Mouse (Mus musculus) limb, embryonic 12.5 days (tissue): ENCODE results near the gene Pla2g16. TPM values are rescaled to one million over a fixed set of nuclear protein-coding genes. Genes with fewer than 3 reads are reported as not detected.

Experiments used
- ATAC-seq: fragments of 200-750 bp; cut with Nextera tagmentation; 2 replicates; pipeline ENCODE4 v1.8.0; 2017; ENCODE audit warnings: low read depth, moderate TSS enrichment; ENCODE audit not compliant: insufficient number of reproducible peaks, insufficient read depth, low FRiP score, low TSS enrichment
- H3K27ac ChIP-seq: fragments of 300-500 bp; sonication (generic); 2 replicates; pipeline ENCODE4 v1.5.1; 2016; ENCODE audit warnings: mild to moderate bottlenecking, moderate library complexity
- H3K27me3 ChIP-seq: fragments of 300-500 bp; sonication (generic); 2 replicates; pipeline ENCODE4 v1.6.1; 2016; ENCODE audit warnings: mild to moderate bottlenecking, moderate library complexity
- H3K36me3 ChIP-seq: fragments of 300-500 bp; sonication (generic); 2 replicates; pipeline ENCODE4 v1.6.1; 2016; ENCODE audit warnings: mild to moderate bottlenecking, moderate library complexity
- H3K4me1 ChIP-seq: fragments of 300-500 bp; sonication (generic); replicated peaks from 2 replicates; pipeline ENCODE4 v1.6.1; 2016
- H3K4me2 ChIP-seq: fragments of 300-500 bp; sonication (generic); 2 replicates; pipeline ENCODE4 v1.6.1; 2016; ENCODE audit warnings: mild to moderate bottlenecking, moderate library complexity
- H3K4me3 ChIP-seq: fragments of 300-500 bp; sonication (generic); replicated peaks from 2 replicates; pipeline ENCODE4 v1.5.1; 2016; ENCODE audit warnings: mild to moderate bottlenecking
- H3K9ac ChIP-seq: fragments of 300-500 bp; sonication (generic); replicated peaks from 2 replicates; pipeline ENCODE4 v1.6.1; 2016; ENCODE audit warnings: mild to moderate bottlenecking, moderate library complexity
- H3K9me3 ChIP-seq: fragments of 300-500 bp; sonication (generic); 2 replicates; pipeline ENCODE4 v1.6.1; 2016; ENCODE audit warnings: mild to moderate bottlenecking, moderate library complexity
- WGBS: fragments of 180-500 bp; shearing (Covaris S2); methylation state at CpG from one replicate; pipeline ENCODE4 v1.1.7; 2016; 5-methylcytosine and 5-hydroxymethylcytosine counted together
- polyA plus RNA-seq: library from polyadenylated mRNA; unstranded; fragments of >200 nt; fragmentation: Nextera tagmentation; extraction: Ambion mirVana; gene quantifications from 2 replicates; pipeline ENCODE4 v1.2.1, GENCODE M21; 2016

Pla2g16 gene
- polyA plus RNA-seq, 1 experiment from 2014 or later, result 7.4 TPM

DNA sequence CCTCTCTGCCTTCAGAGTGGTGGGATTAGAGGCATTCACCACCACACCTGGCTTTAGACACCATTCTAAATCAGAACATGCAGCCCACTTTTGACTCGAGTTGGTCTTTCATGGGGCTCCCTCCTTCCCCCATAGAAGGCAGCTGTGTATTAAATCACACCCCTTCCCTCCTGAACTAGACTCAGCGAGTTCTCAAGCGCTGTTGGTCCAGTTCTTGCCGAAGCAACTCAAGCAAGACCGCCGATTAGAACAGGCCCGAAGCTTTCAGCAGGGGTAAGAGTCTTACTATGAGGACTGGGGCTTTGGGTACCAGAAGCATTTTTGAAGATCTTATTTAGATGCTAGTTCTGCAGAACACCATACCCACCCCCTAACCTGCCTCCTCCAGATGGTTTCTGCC, 55.9 kb downstream of the Pla2g16 start:
- H3K27ac ChIP-seq, result no peak overlapping the region
- no peak for ATAC-seq
- H3K4me2 ChIP-seq, result no peak overlapping the region
- peaks cover 11% of the 10 kb centered on the region; the same call in 1 of the 2 replicates for H3K4me1 ChIP-seq
- no peak overlapping the region for H3K9ac ChIP-seq
- peaks cover 22% of the 10 kb centered on the region for H3K27me3 ChIP-seq
- H3K36me3 ChIP-seq, result no peaks in the 10 kb centered on the region
- no peaks in the 10 kb centered on the region for H3K9me3 ChIP-seq
- no peak overlapping the region for H3K4me3 ChIP-seq
- 80% methylated on average over 7 of the region's 7 CpGs for WGBS

DNA sequence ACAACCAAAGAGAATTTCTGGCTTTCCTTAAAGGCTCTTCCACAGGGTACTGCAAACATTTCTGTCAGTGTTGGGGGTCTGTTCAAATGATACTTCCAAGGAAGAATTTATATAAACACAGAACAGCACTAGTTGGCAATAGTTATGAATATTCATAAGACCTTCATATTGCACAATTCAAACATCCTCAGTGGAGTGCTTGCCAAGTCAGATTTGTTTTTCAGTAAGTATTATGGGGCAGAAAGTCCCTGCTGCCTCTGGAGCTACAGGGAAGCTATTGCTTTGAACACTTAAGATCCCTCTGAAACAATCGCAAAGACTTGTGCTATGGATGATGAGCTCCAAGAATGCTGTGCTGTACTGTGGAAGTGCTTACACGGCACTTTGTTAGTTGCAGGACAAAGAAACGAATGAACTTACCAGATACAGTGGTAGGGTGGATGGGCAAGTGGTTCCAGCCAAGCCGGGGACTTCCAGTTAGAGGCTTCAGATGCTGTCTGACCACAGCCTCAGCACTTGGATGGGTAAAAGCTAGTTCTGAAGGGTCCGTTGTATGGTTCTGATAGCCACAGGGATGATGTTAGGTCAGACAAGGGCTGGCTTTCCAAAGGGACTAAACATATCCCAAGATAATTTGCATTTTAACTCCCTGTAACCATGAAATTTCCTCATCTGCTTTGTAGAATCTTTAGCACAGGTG, 59.1 kb downstream of the Pla2g16 start:
- H3K4me1 ChIP-seq, result peaks cover 11% of the 10 kb centered on the region; the same call in 1 of the 2 replicates

DNA sequence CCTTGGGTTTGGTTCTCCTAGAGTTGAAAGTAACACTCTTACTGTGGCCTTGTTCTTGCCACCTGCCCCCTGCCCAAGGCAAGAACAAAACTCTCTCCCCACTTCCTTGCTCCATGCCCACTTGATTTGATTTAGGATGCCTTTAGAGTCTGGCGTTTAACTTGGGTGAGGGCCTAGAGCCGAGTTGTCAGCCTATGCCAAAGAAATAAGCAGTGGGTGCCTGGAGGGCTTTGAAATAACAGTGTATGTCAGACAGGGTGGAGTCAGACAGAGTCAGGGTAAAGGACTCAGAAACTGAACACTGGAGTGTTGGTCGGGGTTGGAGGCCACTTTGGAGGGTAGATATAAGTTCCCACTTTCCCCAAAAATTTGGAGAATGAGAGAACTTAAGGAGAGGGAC, 59.8 kb downstream of the Pla2g16 start:
- peaks cover 14% of the 10 kb centered on the region for H3K27me3 ChIP-seq
- WGBS, result 53% methylated on average over 3 of the region's 3 CpGs
- H3K4me3 ChIP-seq, result no peak overlapping the region
- no peaks in the 10 kb centered on the region for H3K9me3 ChIP-seq
- H3K9ac ChIP-seq, result no peak overlapping the region
- no peak overlapping the region for H3K4me2 ChIP-seq
- ATAC-seq, result no peak
- no peak overlapping the region for H3K27ac ChIP-seq
- peaks cover 8% of the 10 kb centered on the region; the same call in 1 of the 2 replicates for H3K4me1 ChIP-seq
- no peaks in the 10 kb centered on the region for H3K36me3 ChIP-seq

More for the DNA sequence above, 59.1 kb downstream of the Pla2g16 start:
- ATAC-seq, result no peak
- peaks cover 21% of the 10 kb centered on the region for H3K27me3 ChIP-seq
- no peak overlapping the region for H3K27ac ChIP-seq
- no peaks in the 10 kb centered on the region for H3K36me3 ChIP-seq
- H3K4me3 ChIP-seq, result no peak overlapping the region
- H3K4me2 ChIP-seq, result no peak overlapping the region
- no peak overlapping the region for H3K9ac ChIP-seq
- 85% methylated on average over 5 of the region's 5 CpGs for WGBS
- H3K9me3 ChIP-seq, result no peaks in the 10 kb centered on the region

DNA sequence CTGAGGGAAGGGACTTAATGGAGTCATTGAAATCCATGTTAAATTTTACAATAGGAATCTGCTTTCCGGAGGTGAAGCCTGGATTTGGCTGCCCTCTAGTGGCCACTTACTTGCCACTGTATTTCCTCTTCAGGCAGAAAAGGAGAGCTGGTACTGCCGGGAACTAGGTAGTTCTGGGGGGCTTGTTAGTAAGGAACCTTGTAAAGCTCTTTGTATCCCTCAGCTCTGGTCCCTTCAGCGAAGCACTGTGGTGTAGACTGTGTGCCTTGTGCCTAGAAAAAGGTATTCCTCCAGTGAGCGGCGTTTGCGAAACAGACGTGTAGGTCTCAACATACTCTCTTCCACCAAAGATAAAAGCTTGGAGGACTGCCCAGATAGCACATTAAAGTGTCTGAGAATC, 60.4 kb downstream of the Pla2g16 start:
- peaks cover 9% of the 10 kb centered on the region for H3K27me3 ChIP-seq
- no peak for ATAC-seq

DNA sequence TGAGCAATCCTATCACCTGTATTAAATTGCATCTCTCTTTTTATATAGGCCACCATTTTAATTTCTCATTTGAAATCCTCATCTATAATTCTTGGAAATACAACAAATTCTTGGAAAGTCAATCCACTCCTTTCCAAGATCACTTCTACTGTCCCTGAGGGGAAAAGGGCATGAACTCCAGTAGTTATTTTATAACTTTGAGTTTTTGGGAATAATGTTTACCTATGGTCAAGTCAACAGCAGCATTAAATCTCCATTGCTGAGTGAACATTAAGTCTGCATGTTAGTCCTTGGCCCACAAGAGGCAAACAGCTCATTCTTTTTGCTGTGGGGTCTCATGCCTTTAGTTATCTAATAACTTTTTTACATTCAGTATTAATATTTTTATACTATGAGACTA, 75.8 kb downstream of the Pla2g16 start:
- H3K27ac ChIP-seq, result no peak overlapping the region
- no peaks in the 10 kb centered on the region for H3K9me3 ChIP-seq
- no peaks in the 10 kb centered on the region for H3K36me3 ChIP-seq
- no peak overlapping the region for H3K4me2 ChIP-seq
- no peak for ATAC-seq
- no peaks in the 10 kb centered on the region for H3K27me3 ChIP-seq
- no peaks in the 10 kb centered on the region for H3K4me1 ChIP-seq
- no peak overlapping the region for H3K4me3 ChIP-seq
- H3K9ac ChIP-seq, result no peak overlapping the region

More for the DNA sequence above, 60.4 kb downstream of the Pla2g16 start:
- H3K9me3 ChIP-seq, result no peaks in the 10 kb centered on the region
- H3K36me3 ChIP-seq, result no peaks in the 10 kb centered on the region
- no peak overlapping the region for H3K9ac ChIP-seq
- no peak overlapping the region for H3K27ac ChIP-seq
- 42% methylated on average over 7 of the region's 7 CpGs for WGBS
- H3K4me3 ChIP-seq, result no peak overlapping the region
- H3K4me1 ChIP-seq, result 0 out of 2 replicates have a peak, but pooled peaks cover 3% of the 10 kb centered on the region
- H3K4me2 ChIP-seq, result no peak overlapping the region

DNA sequence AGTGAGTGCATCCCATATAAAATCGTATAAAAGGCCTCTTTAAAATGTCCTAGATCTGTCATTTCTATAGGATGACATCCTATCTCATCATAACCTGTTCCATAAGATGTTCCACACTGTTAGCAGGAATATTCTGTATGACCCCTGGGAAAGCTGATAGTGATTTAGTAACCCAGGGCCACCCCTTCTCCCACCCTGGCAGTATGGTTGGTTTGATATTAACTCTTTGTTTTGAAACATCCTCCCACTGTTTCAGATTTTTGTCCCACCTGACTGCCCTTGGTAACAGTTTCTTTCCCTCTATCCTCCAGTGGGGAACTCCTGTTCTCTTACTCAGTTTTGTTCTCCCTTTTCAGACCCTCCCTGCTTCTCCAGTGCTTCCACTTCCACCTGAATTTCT, 76.5 kb downstream of the Pla2g16 start:
- H3K4me3 ChIP-seq, result no peak overlapping the region
- WGBS, result 65% methylated on average over 1 of the region's 1 CpGs
- no peak overlapping the region for H3K9ac ChIP-seq
- H3K9me3 ChIP-seq, result no peaks in the 10 kb centered on the region
- no peak overlapping the region for H3K4me2 ChIP-seq
- H3K27ac ChIP-seq, result no peak overlapping the region
- H3K4me1 ChIP-seq, result no peaks in the 10 kb centered on the region
- H3K27me3 ChIP-seq, result no peaks in the 10 kb centered on the region
- no peak for ATAC-seq
- no peaks in the 10 kb centered on the region for H3K36me3 ChIP-seq

Other genes with a start within 250 kb of the Pla2g16 start
- gene Mark2, start 215.6 kb upstream of the Pla2g16 start, polyA plus RNA-seq, result 54.4 and 58.5 TPM in 2 replicates
- 41.2 and 45.1 TPM in 2 replicates for gene Spindoc, start 174.5 kb upstream of the Pla2g16 start, polyA plus RNA-seq
- gene 2700081O15Rik, start 139.8 kb upstream of the Pla2g16 start, polyA plus RNA-seq, result 11.0 and 12.0 TPM in 2 replicates
- 99.6 and 105 TPM in 2 replicates for gene Rtn3, start 74.2 kb upstream of the Pla2g16 start, polyA plus RNA-seq
- 10.8 and 11.9 TPM in 2 replicates for gene Atl3, start 63.4 kb upstream of the Pla2g16 start, polyA plus RNA-seq
- gene Lgals12, start 49.7 kb downstream of the Pla2g16 start, polyA plus RNA-seq, result 0.37 and 0.44 TPM in 2 replicates
- gene Hrasls5, start 55.1 kb downstream of the Pla2g16 start, polyA plus RNA-seq, result not detected in 2 replicates
- gene Slc22a19, start 153.9 kb downstream of the Pla2g16 start, polyA plus RNA-seq, result not detected in 2 replicates
- not detected in 2 replicates for gene Slc22a26, start 245.2 kb downstream of the Pla2g16 start, polyA plus RNA-seq